Mouse (Mus musculus) MEL (cell line): ENCODE measurements at regions not wholly inside any gene's neighbourhood (a gene's known extent, or its start where the extent isn't known, plus 50 kb on each side); places are given as distances from the start of the nearest gene placed in this dataset.

Experiments used
- DNase-seq: peaks from one replicate; pipeline ENCODE4 v3.0.0; 2011; ENCODE audit warnings: low read depth, low spot score
- H3K27ac ChIP-seq: 2 replicates; pipeline ENCODE4 v1.5.1; 2012; ENCODE audit warnings: low read depth, mild to moderate bottlenecking, control low read depth, low read length, moderate library complexity; ENCODE audit not compliant: control insufficient read depth
- H3K27me3 ChIP-seq, 2 experiments: fragments of 150-350 bp in 1 of 2; sonication (generic) in 1 of 2; 2 replicates each; pipeline ENCODE4 v1.6.1; 2012; ENCODE audit warnings: low read length in 2 of 2, mild to moderate bottlenecking in 2 of 2, improper control_type of control experiment in 1 of 2, moderate library complexity in 1 of 2; ENCODE audit not compliant: insufficient read depth in 2 of 2, control insufficient read depth in 1 of 2
- H3K36me3 ChIP-seq, 2 experiments: 2 replicates each; pipeline ENCODE4 v1.6.1; 2012 to 2014; ENCODE audit warnings: low read length in 2 of 2, improper control_type of control experiment in 1 of 2, inconsistent platforms in 1 of 2, mild to moderate bottlenecking in 1 of 2; ENCODE audit not compliant: insufficient read depth in 2 of 2, control insufficient read depth in 1 of 2
- H3K4me1 ChIP-seq, 2 experiments: fragments of 150-350 bp in 1 of 2; sonication (generic) in 1 of 2; 2 replicates each; pipeline ENCODE4 v1.6.1; 2012; ENCODE audit warnings: low read length in 2 of 2, improper control_type of control experiment in 1 of 2, mild to moderate bottlenecking in 1 of 2; ENCODE audit not compliant: insufficient read depth in 2 of 2, control insufficient read depth in 1 of 2
- H3K4me3 ChIP-seq, 2 experiments: fragments of 150-350 bp in 1 of 2; sonication (generic) in 1 of 2; 2 replicates each; pipeline ENCODE4 v1.5.1; 2012; ENCODE audit warnings: low read depth in 2 of 2, low read length in 2 of 2, mild to moderate bottlenecking in 2 of 2, moderate library complexity in 2 of 2, control low read depth in 1 of 2, improper control_type of control experiment in 1 of 2; ENCODE audit not compliant: control insufficient read depth in 1 of 2, insufficient read depth in 1 of 2
- H3K79me2 ChIP-seq: 2 replicates; pipeline ENCODE4 v1.6.1; 2012; ENCODE audit warnings: mild to moderate bottlenecking, low read length, moderate library complexity; ENCODE audit not compliant: control insufficient read depth, poor library complexity, insufficient read depth
- H3K9ac ChIP-seq: 2 replicates; pipeline ENCODE4 v1.6.1; 2012; ENCODE audit warnings: low read depth, mild to moderate bottlenecking, control low read depth, low read length, moderate library complexity; ENCODE audit not compliant: control insufficient read depth, poor library complexity, severe bottlenecking
- H3K9me3 ChIP-seq: fragments of 150-350 bp; sonication (generic); replicated peaks from 2 replicates; pipeline ENCODE4 v1.6.1; 2012; ENCODE audit warnings: mild to moderate bottlenecking, low read length, improper control_type of control experiment, moderate library complexity; ENCODE audit not compliant: insufficient read depth
- CHD2 ChIP-seq: IDR thresholded peaks from 2 replicates; pipeline ENCODE4 v1.6.1; 2011; ENCODE audit warnings: low read length, improper control_type of control experiment
- CTCF ChIP-seq, 3 experiments: IDR thresholded peaks in 2 of 3; conservative IDR thresholded peaks in 1 of 3; 2 replicates each; pipeline ENCODE4 v1.5.1; 2011 to 2012; ENCODE audit warnings: low read length in 3 of 3, low read depth in 2 of 3, mild to moderate bottlenecking in 2 of 3, improper control_type of control experiment in 1 of 3, inconsistent platforms in 1 of 3, mixed read lengths in 1 of 3, moderate library complexity in 1 of 3; ENCODE audit not compliant: control insufficient read depth in 1 of 3, insufficient read depth in 1 of 3, poor library complexity in 1 of 3, severe bottlenecking in 1 of 3
- GATA1 ChIP-seq: IDR thresholded peaks from 2 replicates; pipeline ENCODE4 v1.6.1; 2011; ENCODE audit warnings: low read depth, low read length, improper control_type of control experiment
- JUND ChIP-seq: IDR thresholded peaks from 2 replicates; pipeline ENCODE4 v1.6.1; 2011; ENCODE audit warnings: low read depth, mild to moderate bottlenecking, improper control_type of control experiment, low read length
- KAT2A ChIP-seq: conservative IDR thresholded peaks from 2 replicates; pipeline ENCODE4 v1.6.1; 2012; ENCODE audit warnings: low read depth, low read length, improper control_type of control experiment, inconsistent platforms
- MAFK ChIP-seq: IDR thresholded peaks from 2 replicates; pipeline ENCODE4 v1.6.1; 2011; ENCODE audit warnings: low read depth, mild to moderate bottlenecking, low read length, improper control_type of control experiment, borderline replicate concordance
- MEF2A ChIP-seq: IDR thresholded peaks from 2 replicates; pipeline ENCODE4 v1.6.1; 2014; ENCODE audit warnings: low read depth, mild to moderate bottlenecking, inconsistent platforms, low read length, improper control_type of control experiment; ENCODE audit not compliant: poor library complexity, insufficient replicate concordance, severe bottlenecking; ENCODE audit errors: extremely low read depth
- MXI1 ChIP-seq: IDR thresholded peaks from 2 replicates; pipeline ENCODE4 v1.6.1; 2011; ENCODE audit warnings: mild to moderate bottlenecking, low read depth, low read length, improper control_type of control experiment
- MYB ChIP-seq: IDR thresholded peaks from 2 replicates; pipeline ENCODE4 v1.6.1; 2011; ENCODE audit warnings: mild to moderate bottlenecking, low read depth, low read length, improper control_type of control experiment
- NELFE ChIP-seq: IDR thresholded peaks from 2 replicates; pipeline ENCODE4 v1.6.1; 2011; ENCODE audit warnings: low read depth, low read length, improper control_type of control experiment
- POLR2AphosphoS2 ChIP-seq: IDR thresholded peaks from 2 replicates; pipeline ENCODE4 v1.6.1; 2011; ENCODE audit warnings: low read length, improper control_type of control experiment
- POLR2AphosphoS5 ChIP-seq: IDR thresholded peaks from 2 replicates; pipeline ENCODE4 v1.6.1; 2012; ENCODE audit warnings: low read depth, borderline replicate concordance, mild to moderate bottlenecking, inconsistent platforms, low read length, moderate library complexity, mixed read lengths
- RAD21 ChIP-seq: IDR thresholded peaks from 2 replicates; pipeline ENCODE4 v1.6.1; 2011; ENCODE audit warnings: mild to moderate bottlenecking, low read depth, low read length, improper control_type of control experiment
- RCOR1 ChIP-seq: IDR thresholded peaks from 2 replicates; pipeline ENCODE4 v1.6.1; 2012; ENCODE audit warnings: low read depth, mild to moderate bottlenecking, inconsistent platforms, low read length, improper control_type of control experiment
- SMC3 ChIP-seq: IDR thresholded peaks from 2 replicates; pipeline ENCODE4 v1.6.1; 2011; ENCODE audit warnings: low read depth, low read length, improper control_type of control experiment
- TAL1 ChIP-seq: IDR thresholded peaks from 2 replicates; pipeline ENCODE4 v1.6.1; 2012; ENCODE audit warnings: mild to moderate bottlenecking, inconsistent platforms, low read length, moderate library complexity, mixed read lengths
- TBP ChIP-seq: IDR thresholded peaks from 2 replicates; pipeline ENCODE4 v1.8.0; 2011; ENCODE audit warnings: low read depth, low read length, improper control_type of control experiment
- ZKSCAN1 ChIP-seq: IDR thresholded peaks from 2 replicates; pipeline ENCODE4 v1.6.1; 2012; ENCODE audit warnings: low read depth, mild to moderate bottlenecking, inconsistent platforms, low read length, improper control_type of control experiment, moderate library complexity
- ZMIZ1 ChIP-seq: IDR thresholded peaks from 2 replicates; pipeline ENCODE4 v1.6.1; 2012; ENCODE audit warnings: low read depth, mild to moderate bottlenecking, inconsistent platforms, low read length, improper control_type of control experiment, moderate library complexity

- TF ChIP-seq CTCF (IDR thresholded peaks at IDR 0.05 in 2 of 3, conservative IDR thresholded peaks at IDR 0.05 in 1 of 3; ENCODE audit: control insufficient read depth in 1 of 3, insufficient read depth in 1 of 3, low read depth in 2 of 3, low read length in 3 of 3, poor library complexity in 1 of 3, severe bottlenecking in 1 of 3) (no peak), TBP (no peak), MAFK (no peak; the same call in 1 of the 2 replicates)
- TF ChIP-seq, all 39 proteins: peak for 13
Observed at GRCm38 (mm10) chr3:137762213-137762884, 91.0 kb downstream of the Gm21962 start (continued).

GRCm38 (mm10) chr3:137763406-137763805, 92.1 kb downstream of the Gm21962 start:
- H3K9me3 ChIP-seq, result no peaks in the 10 kb centered on the region
- no peaks in the 10 kb centered on the region; a peak in 2 of 4 replicates for H3K27me3 ChIP-seq
- H3K36me3 ChIP-seq, result no peaks in the 10 kb centered on the region; a peak in 1 of 4 replicates
- DNase-seq, result no peak
- no peak overlapping the region for H3K27ac ChIP-seq
- peaks cover 2 to 6% of the 10 kb centered on the region in 2 experiments; a peak in 2 of 4 replicates for H3K4me1 ChIP-seq
- H3K79me2 ChIP-seq, result no peaks in the 10 kb centered on the region
- no peak overlapping the region for H3K4me3 ChIP-seq
- TF ChIP-seq ZKSCAN1, result no peak
- no peak for TF ChIP-seq TBP
- no peak for TF ChIP-seq NELFE
- TF ChIP-seq CHD2, result no peak
- no peak for TF ChIP-seq SMC3
- no peak for TF ChIP-seq KAT2A
- TF ChIP-seq ZMIZ1, result no peak
- TF ChIP-seq JUND, result no peak
- TF ChIP-seq POLR2AphosphoS2, result no peak
- H3K9ac ChIP-seq, result no peak overlapping the region

GRCm38 (mm10) chr3:137768627-137769026, 95.7 kb upstream of the H2afz start:
- H3K9me3 ChIP-seq, result no peaks in the 10 kb centered on the region
- TF ChIP-seq POLR2AphosphoS5 (no peak), CHD2 (no peak), ZKSCAN1 (no peak), MYB (no peak), GATA1 (no peak), CTCF (IDR thresholded peaks at IDR 0.05 in 2 of 3, conservative IDR thresholded peaks at IDR 0.05 in 1 of 3; ENCODE audit: control insufficient read depth in 1 of 3, insufficient read depth in 1 of 3, low read depth in 2 of 3, low read length in 3 of 3, poor library complexity in 1 of 3, severe bottlenecking in 1 of 3) (no peak), RCOR1 (no peak), RAD21 (no peak), MXI1 (no peak), TAL1 (no peak), NELFE (no peak), MEF2A (no peak)
- TF ChIP-seq, all 39 proteins: peak for 0
- Histone ChIP-seq H3K36me3 (no peaks in the 10 kb centered on the region), H3K27ac (no peak overlapping the region), H3K27me3 (no peaks in the 10 kb centered on the region; a peak in 1 of 4 replicates), H3K9ac (no peak overlapping the region), H3K79me2 (no peaks in the 10 kb centered on the region), H3K4me3 (no peak overlapping the region), H3K4me1 (no peaks in the 10 kb centered on the region)
- DNase-seq, result no peak
